Mouse (Mus musculus) ES-Bruce4 (cell line): ENCODE results near the gene Ap1b1. TPM values are rescaled to one million over a fixed set of nuclear protein-coding genes. Genes with fewer than 3 reads are reported as not detected.

ENCODE experiments used
- H3K27ac ChIP-seq: 2 replicates; pipeline ENCODE4 v1.5.1; 2012; ENCODE audit warnings: low read length, inconsistent platforms; ENCODE audit not compliant: insufficient read depth
- H3K27me3 ChIP-seq: 2 replicates; pipeline ENCODE4 v1.6.1; 2012; ENCODE audit warnings: mild to moderate bottlenecking, low read length, inconsistent platforms; ENCODE audit not compliant: control insufficient read depth, poor library complexity, insufficient read depth, severe bottlenecking
- H3K36me3 ChIP-seq: 2 replicates; pipeline ENCODE4 v1.6.1; 2012; ENCODE audit warnings: inconsistent platforms, mild to moderate bottlenecking, low read length, moderate library complexity; ENCODE audit not compliant: control insufficient read depth, poor library complexity, insufficient read depth, severe bottlenecking
- H3K4me1 ChIP-seq: one replicate; pipeline ENCODE4 v1.8.1; 2011; ENCODE audit warnings: low read length; ENCODE audit not compliant: control insufficient read depth, insufficient read depth
- H3K4me3 ChIP-seq: 2 replicates; pipeline ENCODE4 v1.5.1; 2011; ENCODE audit warnings: low read depth, mild to moderate bottlenecking, low read length
- H3K9ac ChIP-seq: 2 replicates; pipeline ENCODE4 v1.6.1; 2012; ENCODE audit warnings: low read depth, mild to moderate bottlenecking, inconsistent platforms; ENCODE audit not compliant: poor library complexity, severe bottlenecking
- H3K9me3 ChIP-seq: replicated peaks from 2 replicates; pipeline ENCODE4 v1.6.1; 2012; ENCODE audit warnings: mild to moderate bottlenecking, low read length, inconsistent platforms; ENCODE audit not compliant: control insufficient read depth, poor library complexity, insufficient read depth, severe bottlenecking
- CTCF ChIP-seq: IDR thresholded peaks from one replicate; pipeline ENCODE4 v1.8.1; 2011; ENCODE audit warnings: low read depth, low read length
- EP300 ChIP-seq: IDR thresholded peaks from 2 replicates; pipeline ENCODE4 v1.6.1; 2011; ENCODE audit warnings: low read depth, low read length; ENCODE audit not compliant: insufficient read depth
- POLR2A ChIP-seq: IDR thresholded peaks from one replicate; pipeline ENCODE4 v1.8.1; 2011; ENCODE audit warnings: low read length; ENCODE audit not compliant: insufficient read depth
- polyA plus RNA-seq: library from polyadenylated mRNA; stranded (reverse); fragments of >200 nt; gene quantifications from 2 replicates; pipeline ENCODE4 v1.2.4, GENCODE M21; 2011; ENCODE audit warnings: low read depth; ENCODE audit not compliant: missing spikeins, insufficient read depth, insufficient read length

Gene Ap1b1
- polyA plus RNA-seq, 1 experiment, result 61.2 TPM

DNA sequence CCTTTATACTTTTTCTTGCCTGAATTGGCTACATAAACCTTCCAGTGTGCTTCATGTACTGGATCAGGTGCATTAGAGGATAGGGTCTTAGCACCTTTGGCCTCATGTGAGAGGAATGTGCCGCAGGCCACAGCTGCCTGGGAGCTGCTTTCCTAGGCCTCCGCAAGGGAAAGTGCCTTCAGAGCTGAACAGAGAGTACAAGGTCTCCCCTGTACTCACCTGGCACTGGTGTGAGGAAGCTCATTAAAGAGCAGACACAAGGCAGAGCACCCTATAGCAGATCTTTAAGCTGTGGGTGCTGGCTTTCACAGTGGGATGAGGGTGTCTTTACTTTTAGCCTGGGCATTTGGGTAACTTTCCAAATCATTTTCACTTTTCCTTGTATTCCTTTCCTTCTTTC, 18.9 kb downstream of the Ap1b1 start:
- Histone ChIP-seq H3K27me3 (no peaks in the 10 kb centered on the region), H3K9me3 (no peaks in the 10 kb centered on the region), H3K4me1 (no peaks in the 10 kb centered on the region), H3K36me3 (peaks cover 4% of the 10 kb centered on the region; the same call in 1 of the 2 replicates), H3K27ac (no peak overlapping the region), H3K4me3 (no peak overlapping the region), H3K9ac (no peak overlapping the region)
- TF ChIP-seq POLR2A (no peak), CTCF (no peak), EP300 (no peak)

DNA sequence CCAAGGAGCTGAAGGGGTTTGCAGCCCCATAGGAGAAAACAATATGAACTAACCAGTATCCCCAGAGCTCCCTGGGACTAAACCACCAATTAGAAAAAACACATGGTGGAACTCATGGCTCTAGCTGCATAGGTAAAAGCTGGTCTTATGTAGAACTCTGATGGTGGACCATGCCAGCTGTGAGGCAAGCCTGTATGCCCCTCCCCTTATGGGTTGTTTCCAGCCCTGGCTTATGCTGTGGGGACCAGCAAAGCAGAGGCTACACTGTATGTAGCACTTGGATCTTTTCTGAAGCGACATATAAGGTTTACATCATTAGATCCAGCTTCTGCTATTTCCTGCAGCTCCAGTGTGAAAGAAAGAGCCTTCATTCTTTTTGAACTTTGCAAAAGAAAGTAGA, 20.6 kb downstream of the Ap1b1 start:
- H3K4me3 ChIP-seq, result no peak overlapping the region
- H3K9me3 ChIP-seq, result no peaks in the 10 kb centered on the region
- no peak for TF ChIP-seq POLR2A
- TF ChIP-seq EP300, result no peak
- TF ChIP-seq CTCF, result no peak
- peaks cover 4% of the 10 kb centered on the region; the same call in 1 of the 2 replicates for H3K36me3 ChIP-seq
- no peak overlapping the region for H3K9ac ChIP-seq
- H3K27ac ChIP-seq, result no peak overlapping the region
- no peaks in the 10 kb centered on the region for H3K4me1 ChIP-seq
- no peaks in the 10 kb centered on the region for H3K27me3 ChIP-seq

DNA sequence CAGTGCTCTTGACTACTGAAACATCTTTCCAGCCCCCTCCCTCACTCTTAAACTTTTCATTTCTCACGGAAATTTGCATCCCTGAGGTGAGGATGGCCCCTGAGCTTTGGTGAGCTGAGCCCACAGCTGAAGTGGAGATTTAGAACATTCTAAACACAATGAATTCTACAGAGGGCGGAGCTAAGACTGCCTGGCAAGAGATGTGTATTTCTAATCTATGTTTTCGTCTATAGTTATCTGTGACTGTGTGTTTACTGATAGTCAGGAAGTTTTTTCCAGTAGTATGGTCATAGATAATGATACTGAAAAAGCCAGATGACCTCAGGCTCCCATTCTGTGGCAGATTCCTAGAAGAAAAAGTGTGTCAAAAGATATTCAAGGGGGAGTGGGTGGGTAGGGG, 22.2 kb downstream of the Ap1b1 start:
- Histone ChIP-seq H3K9me3 (no peaks in the 10 kb centered on the region), H3K9ac (no peak overlapping the region), H3K27ac (no peak overlapping the region), H3K27me3 (no peaks in the 10 kb centered on the region), H3K4me3 (no peak overlapping the region), H3K4me1 (no peaks in the 10 kb centered on the region), H3K36me3 (0 out of 2 replicates have a peak, but pooled peaks cover 3% of the 10 kb centered on the region)
- TF ChIP-seq CTCF, result no peak
- no peak for TF ChIP-seq POLR2A
- no peak for TF ChIP-seq EP300

DNA sequence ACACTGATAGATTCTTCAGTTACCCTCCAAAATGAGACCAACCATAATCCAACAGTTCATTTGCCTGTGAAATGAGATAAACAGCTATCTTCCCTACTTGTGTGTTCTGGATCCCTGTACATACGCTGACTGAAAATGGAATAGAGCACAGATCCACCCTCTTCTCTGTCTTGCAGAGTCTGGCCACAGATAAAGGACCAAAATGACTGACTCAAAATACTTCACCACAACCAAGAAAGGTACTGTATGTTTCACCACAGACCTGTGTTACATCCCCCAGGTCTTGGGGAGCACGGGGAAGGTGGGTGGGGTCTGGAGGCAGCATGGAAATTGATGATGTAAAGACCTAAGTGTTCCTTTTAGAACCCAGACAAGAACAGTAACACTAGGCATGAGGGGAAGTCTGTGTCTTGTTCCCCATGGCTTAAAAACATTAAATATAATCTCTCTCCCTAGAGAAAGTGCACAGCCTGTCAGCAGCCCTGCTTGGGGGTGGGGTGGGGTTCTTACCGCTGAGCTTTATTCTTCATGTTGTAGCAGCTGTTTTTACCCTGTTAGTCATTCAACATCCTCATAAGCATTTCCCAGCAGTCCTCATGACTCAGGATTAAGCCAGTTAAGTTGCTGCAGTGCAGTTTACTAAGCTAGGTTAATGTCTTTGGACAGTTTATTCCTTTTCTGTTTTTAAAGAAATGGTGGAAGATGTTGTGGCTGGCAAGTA, 22.9 kb downstream of the Ap1b1 start:
- Histone ChIP-seq H3K36me3 (peaks cover 6% of the 10 kb centered on the region; the same call in 1 of the 2 replicates), H3K27me3 (no peaks in the 10 kb centered on the region), H3K9ac (no peak overlapping the region), H3K9me3 (no peaks in the 10 kb centered on the region), H3K27ac (no peak overlapping the region), H3K4me3 (no peak overlapping the region), H3K4me1 (no peaks in the 10 kb centered on the region)
- TF ChIP-seq EP300, result no peak
- no peak for TF ChIP-seq POLR2A
- no peak for TF ChIP-seq CTCF

DNA sequence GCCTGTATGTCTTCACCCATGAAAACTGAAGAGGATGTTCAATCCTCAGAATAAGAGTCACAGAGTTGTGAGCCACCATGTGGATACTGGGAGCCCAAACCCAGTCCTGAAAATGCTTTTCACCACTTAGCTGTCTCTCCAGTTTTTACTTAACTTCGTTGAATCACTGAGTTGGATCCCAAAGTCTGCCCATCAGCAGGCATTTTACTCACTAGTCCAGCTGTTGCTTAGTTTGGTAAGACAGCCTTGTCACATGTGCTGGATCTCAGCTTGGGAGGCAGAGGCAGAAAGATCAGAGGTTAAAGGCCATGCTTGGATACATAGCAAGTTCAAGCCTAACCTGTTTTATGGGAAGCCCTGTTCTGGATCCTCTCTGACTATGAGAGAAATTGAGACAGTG, 23.6 kb downstream of the Ap1b1 start:
- H3K4me3 ChIP-seq, result no peak overlapping the region
- TF ChIP-seq POLR2A (no peak), CTCF (no peak), EP300 (no peak)
- H3K9ac ChIP-seq, result no peak overlapping the region
- no peaks in the 10 kb centered on the region for H3K27me3 ChIP-seq
- H3K36me3 ChIP-seq, result peaks cover 6% of the 10 kb centered on the region; the same call in 1 of the 2 replicates
- no peaks in the 10 kb centered on the region for H3K9me3 ChIP-seq
- H3K27ac ChIP-seq, result no peak overlapping the region
- H3K4me1 ChIP-seq, result no peaks in the 10 kb centered on the region

DNA sequence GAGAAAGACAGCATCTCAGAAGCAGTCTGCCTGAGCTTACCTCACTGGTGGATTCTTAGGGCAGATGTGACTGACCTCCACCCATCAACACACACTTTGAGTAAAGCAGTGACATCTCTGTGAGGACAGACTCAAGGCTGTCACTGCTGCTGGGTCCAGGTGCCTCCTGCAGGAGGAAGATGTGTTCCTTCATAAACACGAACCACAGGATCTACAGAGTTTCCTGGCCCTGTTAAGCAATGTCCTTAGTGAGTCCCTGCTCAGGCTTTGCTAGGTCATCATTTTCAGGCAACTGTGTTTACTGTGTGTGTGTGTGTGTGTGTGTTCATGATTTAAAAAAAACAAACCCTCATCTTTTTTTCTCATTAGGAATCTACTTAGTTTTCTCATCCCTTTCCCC, 24.9 kb downstream of the Ap1b1 start:
- no peaks in the 10 kb centered on the region for H3K9me3 ChIP-seq
- peaks cover 8% of the 10 kb centered on the region for H3K36me3 ChIP-seq
- no peaks in the 10 kb centered on the region for H3K4me1 ChIP-seq
- H3K9ac ChIP-seq, result no peak overlapping the region
- TF ChIP-seq CTCF, result no peak
- TF ChIP-seq EP300, result no peak
- no peak for TF ChIP-seq POLR2A
- H3K27me3 ChIP-seq, result no peaks in the 10 kb centered on the region
- H3K27ac ChIP-seq, result no peak overlapping the region
- no peak overlapping the region for H3K4me3 ChIP-seq
